Mouse (Mus musculus) stomach, embryonic 16.5 days (tissue): ENCODE measurements around the gene Gm49373. TPM values are rescaled to one million over a fixed set of nuclear protein-coding genes. Genes with fewer than 3 reads are reported as not detected.
A peak's percentile ranks its signal among the peaks of the same experiment; 100 is the strongest.

ENCODE experiments used
- ATAC-seq: fragments of 200-750 bp; cut with Nextera tagmentation; 2 replicates; pipeline ENCODE4 v1.8.0; 2017; ENCODE audit warnings: moderate number of reproducible peaks, moderate TSS enrichment; ENCODE audit not compliant: insufficient read depth, low FRiP score
- H3K27ac ChIP-seq: fragments of 300-500 bp; sonication (generic); 2 replicates; pipeline ENCODE4 v1.5.1; 2014; ENCODE audit warnings: low read length
- H3K27me3 ChIP-seq: fragments of 300-500 bp; sonication (generic); 2 replicates; pipeline ENCODE4 v1.6.1; 2014; ENCODE audit warnings: low read length, control low read depth, mixed read lengths; ENCODE audit not compliant: control insufficient read depth, insufficient read depth
- H3K36me3 ChIP-seq: fragments of 300-500 bp; sonication (generic); 2 replicates; pipeline ENCODE4 v1.6.1; 2014; ENCODE audit warnings: low read length; ENCODE audit not compliant: control insufficient read depth, insufficient read depth
- H3K4me1 ChIP-seq: fragments of 300-500 bp; sonication (generic); 2 replicates; pipeline ENCODE4 v1.6.1; 2014; ENCODE audit warnings: low read length, control low read depth, mixed read lengths; ENCODE audit not compliant: control insufficient read depth, insufficient read depth
- H3K4me2 ChIP-seq: fragments of 300-500 bp; sonication (generic); 2 replicates; pipeline ENCODE4 v1.6.1; 2014; ENCODE audit warnings: low read depth, low read length, mixed read lengths
- H3K4me3 ChIP-seq: fragments of 300-500 bp; sonication (generic); replicated peaks from 2 replicates; pipeline ENCODE4 v1.5.1; 2014; ENCODE audit warnings: mild to moderate bottlenecking, low read length
- H3K9ac ChIP-seq: fragments of 300-500 bp; sonication (generic); 2 replicates; pipeline ENCODE4 v1.6.1; 2014; ENCODE audit warnings: low read length
- H3K9me3 ChIP-seq: fragments of 300-500 bp; sonication (generic); replicated peaks from 2 replicates; pipeline ENCODE4 v1.6.1; 2016; ENCODE audit warnings: low read length, control low read depth; ENCODE audit not compliant: control insufficient read depth
- WGBS: fragments of 180-500 bp; shearing (Covaris S2); extraction: QIAGEN DNeasy Blood & Tissue Kit; methylation state at CpG from one replicate; pipeline ENCODE4 v1.1.7; 2014; 5-methylcytosine and 5-hydroxymethylcytosine counted together
- microRNA counts: library from miRNA; unstranded; fragments of <30 nt; microRNA quantifications from one replicate; lab custom pipeline; 2016
- microRNA-seq: library from miRNA; unstranded; fragments of <30 nt; microRNA quantifications from one replicate; pipeline ENCODE4, GENCODE M21; 2016
- polyA plus RNA-seq: library from polyadenylated mRNA; unstranded; fragments of >200 nt; fragmentation: Nextera tagmentation; extraction: Ambion mirVana; gene quantifications from 2 replicates; pipeline ENCODE4 v1.2.1, GENCODE M21; 2015

The Gm49373 gene
- polyA plus RNA-seq, 1 experiment from 2014 or later = 0.49 TPM

- Histone ChIP-seq H3K9ac (peak overlapping the region; percentile 68), H3K9me3 (no peaks in the 10 kb centered on the region), H3K4me2 (peak overlapping the region; percentile 72), H3K27me3 (peaks cover 10% of the 10 kb centered on the region), H3K4me3 (peak overlapping the region; percentile 52), H3K36me3 (no peaks in the 10 kb centered on the region), H3K27ac (no peak overlapping the region), H3K4me1 (peaks cover 24% of the 10 kb centered on the region)
- ATAC-seq = no peak
- WGBS = 5% methylated on average over 17 of the region's 17 CpGs
Measured at GRCm38 (mm10) chr9:21016331-21017176, 56.3 kb downstream of the Gm49373 start.

GRCm38 (mm10) chr9:21015571-21016130 lies 57.2 kb downstream of the Gm49373 start, which contains the start of gene Icam1:
Gene Icam1 (plus strand): TSS chr9:21015985.
- Histone ChIP-seq H3K4me3 (peak within 1 kb of the TSS; percentile 52), H3K4me2 (peak within 1 kb of the TSS; percentile 72), H3K36me3 (no peaks in the 10 kb centered on the region), H3K9ac (peak within 1 kb of the TSS; percentile 68), H3K27ac (peak within 1 kb of the TSS; percentile 38; the same call in 1 of the 2 replicates), H3K27me3 (peaks cover 10% of the 10 kb centered on the region), H3K9me3 (no peaks in the 10 kb centered on the region), H3K4me1 (peaks cover 24% of the 10 kb centered on the region)
- peak; percentile 71 for ATAC-seq
- WGBS = under 1% methylated on average over 30 of the region's 30 CpGs

- no peaks in the 10 kb centered on the region for H3K9me3 ChIP-seq
Measured at GRCm38 (mm10) chr9:21014691-21015570, 58.0 kb downstream of the Gm49373 start.

More at GRCm38 (mm10) chr9:21014691-21015570, 58.0 kb downstream of the Gm49373 start:
- H3K27ac ChIP-seq = peak overlapping the region; percentile 38; the same call in 1 of the 2 replicates
- H3K4me3 ChIP-seq = peak overlapping the region; percentile 52
- H3K27me3 ChIP-seq = peaks cover 10% of the 10 kb centered on the region
- peak overlapping the region; percentile 72 for H3K4me2 ChIP-seq
- peaks cover 24% of the 10 kb centered on the region for H3K4me1 ChIP-seq
- 3% methylated on average over 29 of the region's 29 CpGs for WGBS
- peak overlapping the region; percentile 68 for H3K9ac ChIP-seq
- peak; percentile 60 for ATAC-seq
- H3K36me3 ChIP-seq = no peaks in the 10 kb centered on the region

MicroRNAs encoded within 50 kb of the gene (microRNA counts, 519-probe panel; counts per million panel counts)
- 2,861 counts per million, percentile 65 among the panel's probes with 10 or more counts for microRNA mmu-miR-1900 (lab: Ali Mortazavi, UCI)

Small RNA genes lying within 50 kb of the gene (microRNA-seq; reads per million reads assigned to microRNA genes)
- gene Mir1900 (not detected), gene Mir7082 (not detected)

Other genes with a start within 250 kb of the Gm49373 start
- gene A230050P20Rik, start 204.5 kb downstream of the Gm49373 start, polyA plus RNA-seq = 14.2 and 16.8 TPM in 2 replicates
- 8.2 and 9.1 TPM in 2 replicates for gene Angptl6, start 193.4 kb downstream of the Gm49373 start, polyA plus RNA-seq
- 74.6 and 77.5 TPM in 2 replicates for gene Ppan, start 184.9 kb downstream of the Gm49373 start, polyA plus RNA-seq
- gene Eif3g, start 174.5 kb downstream of the Gm49373 start, polyA plus RNA-seq = 272 and 293 TPM in 2 replicates
- gene Dnmt1, start 113.2 kb downstream of the Gm49373 start, polyA plus RNA-seq = 75.5 and 75.7 TPM in 2 replicates
- gene S1pr2, start 96.3 kb downstream of the Gm49373 start, polyA plus RNA-seq = 38.2 and 39.9 TPM in 2 replicates
- gene Mrpl4, start 70.4 kb downstream of the Gm49373 start, polyA plus RNA-seq = 131 and 141 TPM in 2 replicates
- gene Icam1, start 57.1 kb downstream of the Gm49373 start, polyA plus RNA-seq = 15.0 and 16.3 TPM in 2 replicates
- gene Icam4, start 43.7 kb downstream of the Gm49373 start, polyA plus RNA-seq = 5.9 and 8.6 TPM in 2 replicates
- 0.14 and 0.15 TPM in 2 replicates for gene Icam5, start 41.0 kb downstream of the Gm49373 start, polyA plus RNA-seq
- 0.46 and 0.89 TPM in 2 replicates for gene Zglp1, start 6.0 kb downstream of the Gm49373 start, polyA plus RNA-seq
- gene Fdx1l, start 518 bp upstream of the Gm49373 start, polyA plus RNA-seq = 48.7 and 49.7 TPM in 2 replicates
- 1.2 and 2.1 TPM in 2 replicates for gene Gm38431, start 18.9 kb upstream of the Gm49373 start, polyA plus RNA-seq
- 40.3 and 40.8 TPM in 2 replicates for gene Raver1, start 18.9 kb upstream of the Gm49373 start, polyA plus RNA-seq
- 16.7 and 18.2 TPM in 2 replicates for gene Tyk2, start 58.1 kb upstream of the Gm49373 start, polyA plus RNA-seq
- 250 TPM in 2 replicates for gene Cdc37, start 76.9 kb upstream of the Gm49373 start, polyA plus RNA-seq
- 4.7 TPM in 2 replicates for gene Pde4a, start 92.6 kb upstream of the Gm49373 start, polyA plus RNA-seq
- 52.5 and 56.4 TPM in 2 replicates for gene Keap1, start 166.3 kb upstream of the Gm49373 start, polyA plus RNA-seq
- 1.8 and 2.0 TPM in 2 replicates for gene S1pr5, start 175.3 kb upstream of the Gm49373 start, polyA plus RNA-seq
- 53.3 and 55.7 TPM in 2 replicates for gene Atg4d, start 192.2 kb upstream of the Gm49373 start, polyA plus RNA-seq
- gene Kri1, start 214.9 kb upstream of the Gm49373 start, polyA plus RNA-seq = 15.2 and 18.2 TPM in 2 replicates
- gene Cdkn2d, start 218.3 kb upstream of the Gm49373 start, polyA plus RNA-seq = 47.4 and 51.5 TPM in 2 replicates
- 77.7 and 86.3 TPM in 2 replicates for gene Ap1m2, start 239.2 kb upstream of the Gm49373 start, polyA plus RNA-seq
- gene Slc44a2, start 247.6 kb upstream of the Gm49373 start, polyA plus RNA-seq = 116 and 130 TPM in 2 replicates